Mouse (Mus musculus): ENCODE data around the gene Mast4.
"Not testable (repeated sequence)": the region's sequence is repeated elsewhere in the genome, so short reads cannot be mapped to it uniquely, and the experiment has no call there.

Mast4 gene

GRCm38 (mm10) chr13:102745270-102745600 is 589.1 kb downstream of the Mast4 start:
- no peak for DNase-seq (ENCODE audit: low spot score)

GRCm38 (mm10) chr13:102744481-102745269 is 589.6 kb downstream of the Mast4 start:
- DNase-seq (ENCODE audit: low spot score), result no peak

GRCm38 (mm10) chr13:102739720-102740535 is 594.4 kb downstream of the Mast4 start:
- DNase-seq (ENCODE audit: low spot score), result no peak

- DNase-seq (ENCODE audit: low spot score), result no peak
These were observed 596.5 kb downstream of the Mast4 start for GRCm38 (mm10) chr13:102737811-102738210.

- no peak for DNase-seq (ENCODE audit: low spot score)
These were observed 601.2 kb downstream of the Mast4 start for GRCm38 (mm10) chr13:102733063-102733462.

- DNase-seq (ENCODE audit: low spot score), result not testable (repeated sequence)
These were observed 605.3 kb downstream of the Mast4 start for GRCm38 (mm10) chr13:102728951-102729350.

GRCm38 (mm10) chr13:102728035-102728434 is 606.3 kb downstream of the Mast4 start:
- DNase-seq (ENCODE audit: low spot score), result no peak

- no peak for DNase-seq (ENCODE audit: low spot score)
These were observed 607.4 kb downstream of the Mast4 start for GRCm38 (mm10) chr13:102726876-102727275.

GRCm38 (mm10) chr13:102725906-102726305 is 608.4 kb downstream of the Mast4 start:
- no peak for DNase-seq (ENCODE audit: low spot score)

- no peak for DNase-seq (ENCODE audit: low spot score)
These were observed 608.9 kb downstream of the Mast4 start for GRCm38 (mm10) chr13:102725416-102725815.

GRCm38 (mm10) chr13:102716973-102717372 is 617.3 kb downstream of the Mast4 start:
- no peak for DNase-seq (ENCODE audit: low spot score)

GRCm38 (mm10) chr13:102700744-102701143 is 633.6 kb downstream of the Mast4 start:
- DNase-seq (ENCODE audit: low spot score), result no peak

GRCm38 (mm10) chr13:102700176-102700575 is 634.1 kb downstream of the Mast4 start:
- DNase-seq (ENCODE audit: low spot score), result no peak

GRCm38 (mm10) chr13:102698751-102699323 is 635.5 kb downstream of the Mast4 start:
- no peak for DNase-seq (ENCODE audit: low spot score)

- DNase-seq (ENCODE audit: low spot score), result no peak
These were observed 636.0 kb downstream of the Mast4 start for GRCm38 (mm10) chr13:102698335-102698734.

GRCm38 (mm10) chr13:102695121-102695905 is 639.0 kb downstream of the Mast4 start:
- DNase-seq (ENCODE audit: low spot score), result no peak

GRCm38 (mm10) chr13:102694154-102694553 is 640.1 kb downstream of the Mast4 start:
- DNase-seq (ENCODE audit: low spot score), result no peak

- DNase-seq (ENCODE audit: low spot score), result no peak
These were observed 640.9 kb downstream of the Mast4 start, which contains the start of gene Cd180 for GRCm38 (mm10) chr13:102693341-102693801. Cd180 (plus strand) TSS chr13:102693558.

- DNase-seq (ENCODE audit: low spot score), result no peak
These were observed 642.7 kb downstream of the Mast4 start for GRCm38 (mm10) chr13:102691408-102692150.

GRCm38 (mm10) chr13:102690184-102690583 is 644.1 kb downstream of the Mast4 start:
- DNase-seq (ENCODE audit: low spot score), result no peak

Data from urinary bladder, postnatal 10 days (tissue).